Mouse (Mus musculus) right cerebral cortex, postnatal 10 days (tissue): ENCODE data around the gene Fem1b.

Experiments used
- DNase-seq, 2 experiments: peaks; one replicate each; pipeline ENCODE4 v3.0.0; 2021; ENCODE audit warnings: low spot score in 2 of 2

Fem1b gene

DNA sequence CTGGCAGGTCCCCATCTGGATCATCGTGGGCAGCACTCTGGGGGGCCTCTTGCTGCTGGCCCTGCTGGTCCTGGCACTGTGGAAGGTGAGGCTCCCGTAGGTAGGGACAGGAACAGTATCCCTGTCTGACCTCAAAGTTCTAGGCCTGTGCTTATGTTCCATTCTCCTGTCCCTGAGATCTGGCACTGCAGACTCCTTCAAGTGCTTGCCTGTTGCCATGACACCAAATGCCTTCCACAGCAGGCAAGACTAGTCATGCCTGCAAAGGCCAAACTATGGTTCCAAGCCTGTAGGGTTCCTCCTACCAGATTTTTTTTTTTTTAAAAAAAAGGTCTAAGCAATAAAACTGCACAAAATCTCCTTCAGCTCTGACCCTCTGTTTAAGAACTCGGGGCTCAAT, 29.8 kb downstream of the Fem1b start:
- peak in 1 of 2 experiments; percentile 73 for DNase-seq

DNA sequence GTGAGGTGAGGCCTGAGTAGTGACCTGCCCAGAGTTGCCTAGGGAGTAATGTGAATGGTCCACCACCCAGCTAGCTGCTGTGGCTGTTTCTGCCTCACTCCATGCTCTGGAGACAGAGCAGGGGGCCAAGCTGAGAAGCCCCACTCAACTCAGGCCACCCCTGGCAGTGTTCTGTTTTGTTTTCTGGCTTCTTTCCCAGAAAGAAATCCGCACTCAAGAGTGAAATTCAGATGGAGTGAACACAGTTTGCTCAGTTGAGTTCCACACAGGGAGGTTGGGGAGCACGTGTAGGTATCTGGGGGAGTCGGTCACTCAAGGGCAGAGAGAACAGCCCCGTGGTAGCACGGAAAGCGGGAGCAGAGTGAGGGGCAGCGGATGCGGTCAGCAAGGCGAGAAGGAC, 33.0 kb downstream of the Fem1b start:
- no peak for DNase-seq

- DNase-seq, result peak in 1 of 2 experiments; percentile 59
These were observed 34.3 kb downstream of the Fem1b start for GRCm38 (mm10) chr9:62777461-62777860.

GRCm38 (mm10) chr9:62775464-62775863, 36.3 kb downstream of the Fem1b start:
- DNase-seq, result no peak

- no peak for DNase-seq
These were observed 39.0 kb downstream of the Fem1b start for GRCm38 (mm10) chr9:62772746-62773145.

DNA sequence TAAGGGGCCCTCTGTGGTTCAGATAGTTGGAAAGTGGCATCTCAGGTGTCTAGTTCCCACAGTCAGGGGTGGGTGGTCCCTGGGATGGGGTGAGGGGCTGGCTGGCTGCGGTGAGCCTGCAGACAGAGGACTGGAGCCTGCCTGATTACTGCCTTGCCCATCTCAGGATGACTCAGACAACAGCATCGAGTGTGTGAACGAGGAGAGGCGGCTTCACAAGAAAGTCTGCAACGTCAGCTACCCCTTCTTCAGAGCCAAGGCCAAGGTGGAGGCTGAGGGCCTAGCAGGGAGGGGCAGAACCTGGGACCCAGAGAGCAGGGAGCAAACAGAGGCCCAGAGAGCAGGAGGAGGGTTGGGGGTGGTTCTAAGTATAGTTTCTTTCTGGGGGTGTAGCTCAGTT, 43.4 kb downstream of the Fem1b start:
- DNase-seq, result no peak

DNA sequence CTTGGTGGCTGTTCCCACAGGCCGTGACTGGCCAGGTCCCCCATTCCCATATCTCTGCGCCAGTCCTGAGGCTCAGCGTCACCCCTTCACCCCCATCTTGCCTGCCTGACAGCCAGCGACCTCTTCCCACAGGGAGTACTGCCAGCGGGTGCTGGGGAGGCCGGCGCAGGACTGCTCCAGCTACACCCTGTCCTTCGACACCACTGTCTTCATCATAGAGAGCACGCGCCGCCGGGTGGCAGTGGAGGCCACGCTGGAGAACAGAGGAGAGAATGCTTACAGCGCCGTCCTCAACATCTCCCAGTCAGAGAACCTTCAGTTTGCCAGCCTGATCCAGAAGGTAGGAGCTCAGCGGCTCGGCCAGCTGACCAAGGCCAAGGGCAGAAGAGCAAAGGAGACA, 44.3 kb downstream of the Fem1b start:
- DNase-seq, result no peak

DNA sequence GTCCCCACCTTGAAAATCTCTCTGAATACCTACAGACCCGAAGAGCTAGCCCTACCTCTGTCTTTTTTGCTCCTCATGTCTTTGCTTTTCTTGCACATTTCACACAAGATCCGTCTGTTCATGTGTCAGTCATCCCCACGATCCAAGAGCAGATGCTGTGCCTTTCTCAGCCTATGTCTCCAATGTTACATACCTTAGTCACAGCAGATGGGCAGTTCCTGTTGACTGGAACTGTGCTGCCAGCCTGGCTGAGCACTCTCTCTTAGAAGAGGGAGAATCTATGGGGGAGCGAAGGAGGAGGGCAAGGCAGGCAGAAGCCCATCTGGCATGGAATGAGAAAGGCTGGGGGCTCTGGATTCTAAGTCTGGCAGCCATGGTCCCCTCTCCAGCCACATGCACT, 46.4 kb downstream of the Fem1b start:
- DNase-seq, result peak in 1 of 2 experiments; percentile 75

DNA sequence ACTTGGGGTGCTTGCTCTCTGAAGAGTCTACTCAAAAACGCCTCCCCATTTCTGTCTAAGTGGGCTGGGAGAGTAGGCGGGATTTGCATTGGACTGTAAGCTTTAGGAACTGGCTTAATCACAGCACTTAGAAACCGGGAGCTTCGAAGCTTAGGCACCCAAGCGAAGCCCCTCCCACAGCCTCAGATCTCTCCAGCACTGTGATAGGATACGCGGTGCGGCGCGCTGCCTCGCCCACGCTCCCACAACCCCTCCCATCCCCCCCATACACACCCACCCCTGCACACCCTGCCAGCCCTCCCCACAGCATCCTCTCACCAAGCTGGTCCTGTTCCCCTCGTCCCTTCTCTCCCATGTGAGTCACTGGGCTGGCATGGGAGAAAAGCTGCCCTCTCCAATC, 48.3 kb downstream of the Fem1b start:
- DNase-seq, result peak in 1 of 2 experiments; percentile 57

GRCm38 (mm10) chr9:62759601-62760000, 52.1 kb downstream of the Fem1b start:
- peak in 1 of 2 experiments; percentile 30 for DNase-seq

DNA sequence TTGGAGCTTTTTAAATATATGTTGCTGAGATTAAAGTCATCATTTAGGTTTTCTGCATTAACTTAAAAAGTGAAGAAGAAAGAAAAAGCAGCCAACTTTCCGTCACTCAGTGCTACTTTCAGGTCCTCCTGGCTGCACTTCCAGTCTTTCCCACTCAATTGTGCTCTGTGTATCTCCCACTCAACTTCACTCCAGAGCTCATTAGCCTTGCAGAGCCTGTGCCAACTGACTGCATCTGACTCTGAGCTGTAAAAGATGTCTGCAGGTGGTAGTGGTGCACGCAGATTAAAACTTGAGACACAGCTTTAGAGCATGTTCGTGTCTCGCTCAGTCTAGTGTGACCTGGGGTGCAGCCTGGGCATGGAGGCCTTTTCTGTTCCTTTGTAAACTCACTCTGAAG, 53.4 kb downstream of the Fem1b start:
- peak; percentile 63 to 85 for DNase-seq

DNA sequence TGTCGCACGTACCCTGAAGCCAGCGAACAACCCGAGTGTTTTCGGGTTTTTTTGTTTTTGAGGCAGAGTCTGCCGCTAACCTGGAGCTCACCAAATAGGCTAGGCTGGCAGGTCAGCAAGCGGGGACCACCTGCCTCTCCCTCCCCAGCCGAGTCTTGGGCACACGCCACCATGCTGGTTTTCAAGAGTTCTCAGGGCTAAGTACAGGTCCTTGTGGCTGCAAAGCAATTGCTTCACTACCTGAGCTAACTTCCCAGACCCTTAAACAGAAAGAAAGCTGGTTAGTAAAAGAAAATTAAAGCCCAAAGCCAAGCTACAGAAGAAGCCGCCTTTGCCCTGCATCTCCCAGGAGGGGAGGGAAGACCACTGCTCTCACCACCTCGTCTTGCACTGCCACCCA, 61.4 kb downstream of the Fem1b start:
- no peak for DNase-seq

- DNase-seq, result peak in 1 of 2 experiments; percentile 53
These were observed 62.1 kb downstream of the Fem1b start for GRCm38 (mm10) chr9:62749666-62750065.

GRCm38 (mm10) chr9:62746646-62747045, 65.1 kb downstream of the Fem1b start:
- DNase-seq, result no peak

DNA sequence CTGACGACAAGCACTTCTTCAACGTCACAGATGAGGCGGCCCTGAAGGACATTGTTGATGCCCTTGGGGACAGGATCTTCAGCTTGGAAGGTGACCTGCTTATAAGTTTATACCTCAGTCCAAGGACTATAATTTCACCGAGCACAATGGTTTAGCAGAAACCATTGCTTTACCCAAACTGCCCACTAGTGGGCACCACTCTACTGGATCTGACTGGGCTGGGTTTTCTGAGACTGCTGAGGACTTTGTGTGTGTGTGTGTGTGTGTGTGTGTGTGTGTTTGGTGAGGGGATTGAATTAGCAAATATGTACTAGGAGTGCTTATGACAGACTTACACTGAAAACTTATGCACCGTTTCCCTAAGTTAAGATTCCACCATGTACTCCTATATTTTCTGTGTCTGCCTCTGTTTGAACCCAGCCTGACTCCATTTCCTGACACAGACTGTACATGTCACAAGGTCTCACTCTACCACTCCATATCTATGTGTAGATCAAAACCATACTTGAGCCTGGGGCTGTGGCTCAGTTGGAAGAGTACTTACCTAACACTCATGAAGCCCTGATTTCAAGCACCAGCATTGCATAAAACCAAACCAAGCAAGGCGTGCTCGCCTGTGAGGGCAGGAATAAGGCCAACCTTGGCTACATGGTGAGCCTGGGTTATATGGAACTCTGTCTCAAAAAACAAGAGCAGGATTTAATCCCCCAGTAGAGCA, 67.0 kb downstream of the Fem1b start:
- DNase-seq, result peak in 1 of 2 experiments; percentile 63
